Mouse (Mus musculus): ENCODE measurements around the gene Gpr18.

The Gpr18 gene

DNA sequence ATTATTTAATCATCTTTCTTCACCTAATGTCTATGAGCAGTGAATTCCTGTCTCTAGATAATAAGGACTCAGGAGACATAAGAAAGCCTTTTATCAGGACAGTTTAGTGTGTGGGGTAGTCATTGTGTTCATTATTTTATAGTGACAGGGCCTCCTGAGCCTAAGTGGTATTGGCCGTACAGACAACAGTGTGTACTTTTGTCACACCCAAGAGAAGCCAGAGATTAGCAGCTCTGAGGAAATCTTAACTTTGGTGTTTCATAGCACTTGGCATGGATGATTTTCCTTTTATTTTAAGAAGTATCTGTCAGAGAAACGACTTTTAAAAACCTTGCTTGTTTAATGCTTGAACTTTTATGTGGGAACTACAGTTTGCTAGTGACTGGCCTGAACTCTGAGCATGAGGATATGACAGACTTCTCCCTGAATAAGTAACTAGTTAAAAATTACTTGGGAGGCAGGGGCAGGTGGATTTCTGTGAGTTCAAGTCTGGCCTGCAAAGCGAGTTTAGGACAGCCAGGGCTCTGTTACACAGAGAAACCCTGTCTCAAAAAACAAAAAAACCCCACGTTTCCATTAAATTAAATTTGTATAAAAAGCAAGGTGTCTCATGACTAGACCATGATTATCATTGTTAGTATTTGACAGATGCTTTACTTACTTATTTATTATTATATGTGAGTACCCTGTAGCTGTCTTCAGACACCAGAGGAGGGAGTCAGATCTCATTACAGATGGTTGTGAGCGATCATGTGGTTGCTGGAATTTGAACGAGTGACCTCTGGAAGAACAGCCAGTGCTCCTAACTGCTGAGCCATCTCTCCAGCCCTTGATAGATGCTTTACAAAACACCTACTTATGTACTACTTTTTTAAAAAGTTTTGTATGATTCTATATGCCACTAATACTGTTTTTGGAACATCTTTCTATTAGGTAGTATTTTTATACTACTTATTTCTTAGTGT lies 19.2 kb downstream of the Gpr18 start:
- in situ Hi-C loops (cut with MboI; ENCODE audit: unreplicated experiment in 2 of 2): loop anchor here (25.0 kb wide), 2 partner anchors 534 to 559 kb away; no protein-coding TSS in a partner anchor

DNA sequence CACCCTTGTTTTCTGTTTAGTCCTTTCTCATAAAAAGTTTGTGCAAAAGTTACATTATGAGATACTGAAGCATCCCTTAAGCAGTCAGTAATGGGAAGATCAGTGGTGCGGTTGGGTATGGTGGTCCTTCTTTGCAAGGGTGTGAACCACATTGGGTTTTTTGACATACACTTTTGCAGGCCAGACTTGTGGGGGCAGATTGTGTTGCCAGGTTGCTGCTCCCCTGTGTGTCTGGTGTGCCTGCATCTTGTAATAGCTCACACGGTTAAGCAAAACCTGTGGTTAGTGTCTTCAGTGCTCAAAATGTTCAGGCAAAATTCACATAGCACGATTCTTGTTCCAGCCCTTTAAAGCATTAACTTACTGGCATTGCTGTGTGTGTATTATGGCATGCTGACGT lies 20.3 kb downstream of the Gpr18 start:
- in situ Hi-C loops (cut with MboI; ENCODE audit: unreplicated experiment in 2 of 2): loop anchor here (25.0 kb wide), 2 partner anchors 533 to 558 kb away; no protein-coding TSS in a partner anchor

DNA sequence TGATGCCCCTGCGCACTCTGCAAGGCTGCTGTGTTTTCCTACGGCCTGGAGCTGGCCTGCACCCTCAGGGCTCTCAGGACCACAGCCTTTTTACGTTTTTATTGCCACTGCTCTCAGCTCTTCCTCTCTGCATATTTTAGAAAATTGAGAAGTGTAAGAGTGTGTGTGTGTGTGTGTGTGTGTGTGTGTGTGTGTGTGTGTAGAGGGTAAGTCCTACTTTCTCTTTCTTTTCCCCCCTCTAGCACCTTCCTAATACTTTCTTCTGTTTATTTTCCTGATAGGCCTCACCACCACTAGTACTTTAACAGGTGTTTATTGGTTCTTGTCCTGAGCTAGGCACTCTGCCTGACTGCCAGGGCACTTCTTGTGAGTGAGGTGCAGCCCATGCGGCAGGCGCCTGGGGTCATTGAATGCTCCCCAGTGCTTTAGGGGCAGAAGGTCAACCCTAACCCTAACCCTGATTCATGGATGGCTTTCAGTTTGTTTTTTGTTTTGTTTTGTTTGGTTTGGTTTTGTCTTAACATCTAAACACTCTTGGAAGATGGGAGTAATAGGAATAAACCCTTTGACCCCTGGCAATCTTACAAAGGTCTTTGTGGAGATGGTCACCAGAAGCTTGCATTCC lies 21.0 kb downstream of the Gpr18 start:
- in situ Hi-C loops (cut with MboI; ENCODE audit: unreplicated experiment in 2 of 2): loop anchor here (25.0 kb wide), 2 partner anchors 532 to 557 kb away; no protein-coding TSS in a partner anchor

DNA sequence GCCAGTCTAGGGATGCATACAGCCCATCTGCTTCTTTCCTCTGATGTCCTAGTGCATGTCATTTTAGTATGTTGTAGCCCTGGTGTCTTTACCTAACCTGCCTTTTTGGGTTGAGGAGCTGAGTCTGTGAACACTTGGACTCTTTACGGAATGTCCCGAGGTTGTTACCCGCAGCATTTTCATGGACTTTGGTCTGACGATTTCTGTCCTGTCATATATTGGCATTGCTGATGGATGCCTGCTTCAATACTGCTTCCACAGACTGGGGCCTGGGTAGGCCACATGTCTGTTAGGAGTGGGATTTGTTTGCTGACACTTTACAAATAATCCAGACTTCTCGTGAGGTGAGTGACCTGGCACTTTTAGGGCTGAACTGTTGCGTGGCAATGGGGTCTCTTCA lies 21.8 kb downstream of the Gpr18 start:
- in situ Hi-C loops (cut with MboI; ENCODE audit: unreplicated experiment in 2 of 2): loop anchor here (25.0 kb wide), 2 partner anchors 531 to 556 kb away; no protein-coding TSS in a partner anchor

DNA sequence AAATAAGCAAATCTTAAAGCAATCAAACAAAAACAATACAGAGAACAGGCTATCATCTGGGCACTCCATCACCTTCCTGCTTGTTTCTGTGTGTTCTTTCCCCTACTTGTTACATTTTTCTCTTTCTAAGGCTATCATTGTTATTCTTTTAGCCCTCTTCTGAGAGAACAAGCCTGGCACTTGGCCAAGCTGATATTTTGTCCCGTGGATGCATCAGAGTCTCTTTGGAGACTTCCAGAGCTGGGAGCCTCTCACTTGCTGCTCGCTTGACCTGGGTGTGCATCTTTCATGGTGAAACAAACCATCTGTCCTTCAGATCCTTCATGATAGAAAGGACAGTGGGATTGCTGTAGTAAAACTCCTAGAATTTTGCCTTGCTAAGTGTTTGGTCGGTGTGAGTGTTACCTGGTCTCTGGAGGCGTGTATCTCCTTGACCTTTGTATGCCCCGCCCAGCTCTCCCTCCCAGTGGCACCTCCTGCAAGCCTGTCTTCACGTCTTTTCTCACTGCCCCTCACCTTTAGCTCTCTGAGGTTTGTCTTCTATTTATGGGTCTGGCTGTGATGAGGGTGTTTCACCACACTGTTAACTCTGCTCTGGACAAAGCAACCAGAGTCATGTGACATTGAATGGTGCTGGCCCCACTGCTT lies 31.3 kb downstream of the Gpr18 start:
- in situ Hi-C loops (cut with MboI; ENCODE audit: unreplicated experiment in 2 of 2): loop anchor here (25.0 kb wide), 2 partner anchors 522 to 547 kb away; no protein-coding TSS in a partner anchor

DNA sequence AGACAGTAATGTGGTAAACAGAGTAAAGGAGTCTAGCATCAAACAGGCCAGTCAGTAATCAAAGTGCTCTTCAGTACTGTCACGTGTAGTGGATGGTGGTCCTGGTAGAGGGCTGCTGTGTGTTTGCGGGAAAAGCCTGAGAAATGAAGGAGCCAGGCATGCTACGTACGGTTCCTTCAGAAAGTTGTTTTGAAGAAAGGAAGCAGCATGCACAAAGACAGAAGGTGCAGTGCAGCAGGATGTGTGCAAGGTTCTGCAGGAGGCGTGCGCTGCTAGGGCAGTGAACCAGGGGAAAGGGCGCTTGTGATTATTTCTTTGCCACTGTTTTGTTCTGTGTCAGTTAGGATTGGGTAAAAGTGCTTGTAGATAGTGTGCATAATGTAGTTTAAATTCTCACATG lies 34.4 kb downstream of the Gpr18 start:
- in situ Hi-C loops (cut with MboI; ENCODE audit: unreplicated experiment in 2 of 2): loop anchor here (25.0 kb wide), 2 partner anchors 519 to 544 kb away; no protein-coding TSS in a partner anchor

DNA sequence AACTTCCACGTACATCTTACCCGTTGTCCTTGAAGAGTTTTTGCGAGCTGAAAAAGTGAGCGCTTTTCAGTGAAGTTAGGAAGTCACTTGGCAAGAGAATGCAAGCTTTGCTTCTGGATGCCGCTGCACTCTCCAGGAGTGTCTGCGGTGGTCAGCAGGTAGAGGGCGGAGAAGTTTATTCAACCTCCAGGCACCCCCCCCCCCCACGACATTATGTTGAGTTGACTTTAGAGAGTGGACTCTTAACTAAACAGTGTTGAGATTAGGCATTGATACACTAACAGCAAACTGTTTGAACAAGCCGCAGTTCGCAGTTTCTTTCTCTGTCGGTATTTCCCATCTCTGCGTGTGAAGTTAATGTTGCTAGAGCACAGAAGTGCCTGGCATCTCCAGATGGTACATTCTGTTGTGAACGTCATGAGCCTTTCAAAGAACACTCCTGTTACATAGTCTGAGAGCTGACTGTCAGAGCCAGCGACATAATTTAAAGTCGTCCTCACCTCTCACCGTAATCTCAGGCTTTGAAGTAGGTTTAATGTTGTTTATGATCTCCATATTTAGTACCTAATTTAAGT lies 36.2 kb downstream of the Gpr18 start:
- in situ Hi-C loops (cut with MboI; ENCODE audit: unreplicated experiment in 2 of 2): loop anchor here (5.0 to 25.0 kb wide), 3 partner anchors 183 to 542 kb away; no protein-coding TSS in a partner anchor

DNA sequence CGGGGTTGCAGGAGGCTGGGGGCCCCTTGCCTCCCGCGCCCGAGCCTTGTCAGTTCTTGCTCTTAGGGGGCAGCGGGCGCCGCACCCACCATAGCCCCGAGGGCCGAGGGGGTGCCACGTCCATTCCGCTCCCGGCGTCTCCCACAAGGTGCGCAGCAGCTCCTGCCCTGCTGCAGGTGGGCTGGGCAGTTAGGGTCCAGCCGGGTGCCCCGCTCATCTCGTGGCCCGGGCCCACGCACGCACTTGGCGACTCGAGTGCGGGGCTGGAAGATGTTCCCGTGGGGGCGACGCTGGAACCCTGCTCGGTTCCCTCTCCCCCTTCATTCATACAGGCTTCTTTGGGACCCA lies 36.7 kb downstream of the Gpr18 start:
- in situ Hi-C loops (cut with MboI; ENCODE audit: unreplicated experiment in 2 of 2): loop anchor here (5.0 to 25.0 kb wide), 3 partner anchors 183 to 542 kb away; no protein-coding TSS in a partner anchor

DNA sequence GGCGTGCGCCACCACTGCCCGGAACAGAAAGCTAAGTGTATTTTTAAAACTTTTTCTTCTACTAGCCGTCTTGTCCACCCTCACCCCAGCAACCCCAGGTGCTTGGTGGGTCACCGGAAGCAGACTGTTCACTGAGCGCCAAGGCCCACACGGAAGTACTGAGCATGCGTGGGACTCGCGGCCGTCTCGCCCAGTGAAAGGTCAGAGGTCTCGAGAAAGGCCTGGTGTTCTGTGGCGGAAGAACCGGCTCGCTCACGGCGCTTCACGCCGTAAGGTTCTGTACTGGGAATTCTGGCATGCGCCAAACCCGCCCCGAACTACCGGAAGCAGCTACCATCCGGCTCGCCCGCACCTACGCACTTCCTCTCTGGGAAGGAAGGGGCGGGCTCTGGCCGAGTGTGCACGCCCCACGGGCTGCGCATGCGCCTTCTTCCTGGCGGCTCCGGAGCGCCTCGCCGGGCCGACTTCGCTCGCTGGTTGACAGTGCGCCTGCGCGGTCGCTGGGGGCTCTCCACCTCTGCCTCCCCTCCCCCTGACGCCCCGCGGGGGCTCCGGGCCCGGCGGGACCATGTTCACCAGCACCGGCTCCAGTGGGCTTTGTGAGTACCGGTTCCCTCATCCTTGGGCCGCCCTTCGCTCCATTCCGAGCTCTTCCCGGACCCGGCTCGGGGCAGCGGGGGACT lies 37.3 kb downstream of the Gpr18 start, which contains the start of gene Ubac2:
Ubac2 (plus strand) TSS at position 445 of the 683 bp plus-strand sequence.
- in situ Hi-C loops (cut with MboI; ENCODE audit: unreplicated experiment in 2 of 2): loop anchor here (5.0 to 25.0 kb wide), 3 partner anchors 184 to 541 kb away; no protein-coding TSS in a partner anchor

DNA sequence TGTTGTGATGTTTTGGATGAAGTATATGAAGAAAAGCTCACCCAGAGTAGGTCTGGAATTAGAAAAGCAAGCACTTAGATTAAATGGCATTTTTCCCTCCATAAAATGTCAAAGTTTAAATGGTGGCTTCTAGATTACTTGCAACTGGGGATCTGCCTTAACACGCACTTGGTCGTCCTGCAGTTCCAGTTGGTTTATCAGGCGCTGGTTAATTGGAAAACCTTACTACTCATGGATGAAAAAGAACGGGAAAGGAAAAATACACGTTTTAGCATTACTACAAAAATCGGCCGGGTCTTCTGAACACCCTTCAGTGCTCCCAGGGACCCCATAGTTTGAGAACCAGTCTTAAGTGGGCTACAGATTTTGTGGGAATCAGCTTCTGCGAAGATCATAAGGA lies 37.9 kb downstream of the Gpr18 start:
- in situ Hi-C loops (cut with MboI; ENCODE audit: unreplicated experiment in 2 of 2): loop anchor here (5.0 to 25.0 kb wide), 3 partner anchors 185 to 540 kb away; no protein-coding TSS in a partner anchor

DNA sequence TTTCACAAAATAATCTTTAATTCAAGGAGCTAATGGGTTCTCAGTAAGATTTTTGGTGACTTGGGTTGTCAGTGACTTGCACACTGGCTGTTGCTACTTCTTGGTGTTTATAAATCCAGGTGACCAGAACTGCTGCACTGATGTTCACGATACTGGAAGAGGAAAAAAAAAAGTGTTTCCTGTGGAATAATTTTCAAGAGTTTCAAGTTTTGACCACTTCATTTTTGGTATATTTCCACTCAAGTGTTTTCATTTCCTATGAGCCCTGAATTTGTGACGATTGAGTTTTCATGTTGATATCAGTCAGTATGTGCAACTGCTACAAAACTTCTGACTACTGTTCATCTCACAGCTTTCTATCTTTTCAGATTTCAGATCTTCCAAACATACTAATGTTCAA lies 38.7 kb downstream of the Gpr18 start:
- in situ Hi-C loops (cut with MboI; ENCODE audit: unreplicated experiment in 2 of 2): loop anchor here (5.0 to 25.0 kb wide), 3 partner anchors 185 to 540 kb away; no protein-coding TSS in a partner anchor

DNA sequence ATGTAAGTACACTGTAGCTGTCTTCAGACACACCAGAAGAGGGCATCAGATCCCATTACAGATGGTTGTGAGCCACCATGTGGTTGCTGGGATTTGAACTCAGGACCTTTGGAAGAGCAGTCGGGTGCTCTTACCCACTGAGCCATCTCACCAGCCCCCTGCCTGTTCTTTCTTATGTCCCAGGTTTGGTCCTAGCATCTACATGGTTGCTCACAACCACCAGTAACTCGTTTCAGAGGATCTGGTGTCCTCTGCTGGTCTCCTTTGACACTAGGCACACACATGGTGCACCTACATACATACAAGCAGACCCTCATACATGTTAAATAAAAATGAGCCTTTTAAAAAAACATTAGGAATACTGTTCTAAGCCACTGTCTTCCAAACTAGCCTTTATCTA lies 39.4 kb downstream of the Gpr18 start:
- in situ Hi-C loops (cut with MboI; ENCODE audit: unreplicated experiment in 2 of 2): loop anchor here (5.0 to 25.0 kb wide), 3 partner anchors 186 to 539 kb away; no protein-coding TSS in a partner anchor

DNA sequence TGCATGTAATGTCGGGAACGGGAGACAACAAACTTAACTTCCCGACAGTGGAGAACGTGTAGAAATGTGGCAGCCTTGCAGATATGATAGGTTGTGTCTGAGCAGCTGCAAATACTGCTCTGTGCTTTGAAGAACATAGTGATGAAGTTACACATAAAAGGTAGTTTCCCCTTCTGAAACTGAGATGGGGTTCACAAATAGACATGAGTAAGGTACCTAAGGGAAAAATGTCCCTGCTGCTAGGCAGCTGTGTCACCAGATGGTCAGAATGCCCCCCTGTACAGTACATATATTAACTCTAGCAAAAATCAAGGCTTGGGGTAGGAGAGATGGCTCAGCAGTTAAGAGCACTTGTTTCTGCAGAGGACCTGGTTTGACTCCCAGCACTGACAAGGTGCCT lies 41.9 kb downstream of the Gpr18 start:
- in situ Hi-C loops (cut with MboI; ENCODE audit: unreplicated experiment in 2 of 2): loop anchor here (25.0 kb wide), 3 partner anchors 689 to 1439 kb away; partner anchors contain the start of gene Ggact (in 1 of the 2)

DNA sequence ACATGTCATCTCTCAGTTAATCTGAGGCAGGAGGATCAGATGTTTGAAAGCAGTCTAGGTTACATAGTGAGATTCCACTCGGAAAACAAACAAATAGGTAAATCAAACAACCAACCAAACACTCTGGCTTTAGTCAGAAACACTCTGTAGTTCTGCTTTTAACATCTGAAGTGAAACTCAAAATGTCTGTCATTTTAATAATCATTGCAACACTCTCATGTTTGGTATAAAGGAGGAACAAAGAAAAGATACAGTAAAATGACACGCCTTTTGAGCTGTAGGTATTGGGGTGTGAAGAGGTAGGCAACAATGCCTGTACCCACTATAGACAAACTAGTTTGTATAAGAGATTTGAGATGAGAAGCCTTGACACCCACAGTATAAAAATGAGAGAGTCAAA lies 42.4 kb downstream of the Gpr18 start:
- in situ Hi-C loops (cut with MboI; ENCODE audit: unreplicated experiment in 2 of 2): loop anchor here (25.0 kb wide), 3 partner anchors 689 to 1439 kb away; partner anchors contain the start of gene Ggact (in 1 of the 2)

DNA sequence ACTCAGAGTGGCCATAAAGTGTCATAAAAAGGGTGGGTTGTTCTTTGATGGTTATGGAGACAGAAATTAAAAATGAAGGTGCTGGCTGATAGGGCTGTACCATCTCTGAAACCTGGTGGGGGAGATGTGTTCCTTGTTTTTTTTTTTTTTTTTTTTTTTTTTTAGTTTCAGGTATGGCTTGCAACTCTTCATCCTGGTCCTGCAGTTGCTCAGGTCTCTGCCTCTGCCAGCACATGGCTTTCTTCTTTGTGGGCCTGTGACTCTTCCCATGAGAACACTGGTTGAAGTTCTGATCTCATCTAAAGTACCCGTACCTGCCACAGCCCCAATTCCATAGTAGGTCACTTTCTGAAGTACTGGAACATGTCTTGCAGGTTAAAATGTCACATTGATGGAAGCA lies 42.8 kb downstream of the Gpr18 start:
- in situ Hi-C loops (cut with MboI; ENCODE audit: unreplicated experiment in 2 of 2): loop anchor here (25.0 kb wide), 3 partner anchors 690 to 1440 kb away; partner anchors contain the start of gene Ggact (in 1 of the 2)

DNA sequence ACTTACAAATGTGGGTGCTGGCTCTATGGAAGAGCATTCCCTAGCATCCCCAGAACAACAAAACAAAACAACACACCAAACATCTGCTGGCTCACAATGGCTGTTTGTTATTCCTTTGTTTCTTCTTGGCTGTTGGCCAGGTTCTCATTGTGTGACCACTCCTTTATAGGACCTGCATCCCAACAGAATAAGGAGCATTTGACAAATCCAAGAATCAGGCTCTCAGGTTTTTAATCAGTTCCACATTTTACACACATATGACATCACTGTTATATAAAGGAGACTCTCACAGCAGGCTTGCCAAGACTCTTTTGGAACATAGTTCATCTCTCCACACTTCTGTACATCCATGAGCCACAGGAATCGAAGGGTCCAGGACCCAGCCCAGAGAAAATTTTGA lies 46.5 kb downstream of the Gpr18 start:
- in situ Hi-C loops (cut with MboI; ENCODE audit: unreplicated experiment in 2 of 2): loop anchor here (5.0 to 25.0 kb wide), 6 partner anchors 53 to 1443 kb away; partner anchors contain the start of gene Ggact (in 1 of the 2)

DNA sequence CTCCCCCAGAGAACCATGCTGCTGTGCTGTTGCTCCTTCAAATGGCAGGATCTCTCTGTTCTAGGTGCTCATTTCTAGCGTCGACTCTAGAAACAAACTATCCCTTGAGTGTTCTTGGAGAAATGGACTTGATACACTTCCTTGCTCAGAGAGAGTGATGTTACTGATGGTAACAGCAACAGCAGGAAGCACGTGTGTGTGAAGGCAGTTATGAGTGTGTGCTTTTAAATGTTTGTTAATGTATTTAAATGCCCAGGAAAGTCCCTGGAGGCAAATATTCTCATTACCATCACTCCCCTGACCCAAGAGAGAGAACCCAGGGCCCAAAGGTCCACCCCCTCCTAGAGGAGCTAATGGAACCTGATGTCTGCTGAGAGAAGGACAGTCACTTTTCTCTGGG lies 49.0 kb downstream of the Gpr18 start:
- in situ Hi-C loops (cut with MboI; ENCODE audit: unreplicated experiment in 2 of 2): loop anchor here (5.0 to 25.0 kb wide), 6 partner anchors 56 to 1446 kb away; partner anchors contain the start of gene Ggact (in 1 of the 2)

DNA sequence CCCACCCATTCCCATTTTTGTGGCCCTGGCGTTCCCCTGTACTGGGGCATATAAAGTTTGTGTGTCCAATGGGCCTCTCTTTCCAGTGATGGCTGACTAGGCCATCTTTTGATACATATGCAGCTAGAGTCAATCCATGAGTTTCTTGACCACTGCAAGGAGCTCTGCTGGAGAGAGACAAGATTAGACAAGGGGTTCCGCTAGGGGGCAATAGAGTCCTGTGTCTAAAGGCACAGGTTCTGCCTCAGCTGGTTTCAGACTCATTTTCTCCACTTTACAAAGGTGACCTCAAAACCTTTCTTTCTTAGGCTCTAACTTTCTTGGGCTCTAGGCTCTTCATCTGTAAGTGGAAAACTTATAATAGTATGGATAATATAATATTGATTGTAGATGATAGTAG lies 50.4 kb downstream of the Gpr18 start:
- in situ Hi-C loops (cut with MboI; ENCODE audit: unreplicated experiment in 2 of 2): loop anchor here (5.0 to 25.0 kb wide), 6 partner anchors 57 to 1447 kb away; partner anchors contain the start of gene Ggact (in 1 of the 2)
